Mouse (Mus musculus): ENCODE results near the gene Cabs1. TPM values are rescaled to one million over a fixed set of nuclear protein-coding genes. Genes with fewer than 3 reads are reported as not detected.

Cabs1 gene
- not detected in 2 replicates for polyA plus RNA-seq (2016; fragmentation: Nextera tagmentation; extraction: Ambion mirVana)

- no peaks in the 10 kb centered on the region for H3K27me3 ChIP-seq (ENCODE audit: low read depth, poor library complexity, severe bottlenecking)
- no peaks in the 10 kb centered on the region for H3K4me1 ChIP-seq
- no peaks in the 10 kb centered on the region for H3K9me3 ChIP-seq (replicated peaks)
- H3K27ac ChIP-seq = no peak within 1 kb of the TSS
- H3K36me3 ChIP-seq = no peaks in the 10 kb centered on the region
- no peak within 1 kb of the TSS for H3K4me3 ChIP-seq
- DNase-seq (ENCODE audit: low spot score) = no peak
- WGBS = 86% methylated on average over 3 of the region's 3 CpGs
These were observed at the start of gene Cabs1 for GRCm38 (mm10) chr5:87979139-87979538. TSS of gene Cabs1 (plus strand) at chr5:87979439.

- Histone ChIP-seq H3K27me3 (ENCODE audit: low read depth, poor library complexity, severe bottlenecking) (no peaks in the 10 kb centered on the region), H3K4me1 (no peaks in the 10 kb centered on the region), H3K36me3 (no peaks in the 10 kb centered on the region), H3K4me3 (no peak overlapping the region), H3K9me3 (replicated peaks) (no peaks in the 10 kb centered on the region), H3K27ac (no peak overlapping the region)
- WGBS = 59% methylated on average over 1 of the region's 1 CpGs
- no peak for DNase-seq (ENCODE audit: low spot score)
These were observed 47.6 kb upstream of the Cabs1 start for GRCm38 (mm10) chr5:87931603-87932002.

GRCm38 (mm10) chr5:87940752-87941151 lies 38.5 kb upstream of the Cabs1 start:
- WGBS = 53% methylated on average over 3 of the region's 3 CpGs
- DNase-seq (ENCODE audit: low spot score) = no peak
- no peak overlapping the region for H3K4me3 ChIP-seq
- H3K4me1 ChIP-seq = no peaks in the 10 kb centered on the region
- no peak overlapping the region for H3K27ac ChIP-seq
- H3K9me3 ChIP-seq (replicated peaks) = no peaks in the 10 kb centered on the region
- H3K36me3 ChIP-seq = no peaks in the 10 kb centered on the region
- H3K27me3 ChIP-seq (ENCODE audit: low read depth, poor library complexity, severe bottlenecking) = no peaks in the 10 kb centered on the region

GRCm38 (mm10) chr5:87942515-87942914 lies 36.7 kb upstream of the Cabs1 start:
- DNase-seq (ENCODE audit: low spot score) = no peak
- Histone ChIP-seq H3K27me3 (ENCODE audit: low read depth, poor library complexity, severe bottlenecking) (no peaks in the 10 kb centered on the region), H3K9me3 (replicated peaks) (no peaks in the 10 kb centered on the region), H3K4me3 (no peak overlapping the region), H3K4me1 (no peaks in the 10 kb centered on the region), H3K36me3 (no peaks in the 10 kb centered on the region), H3K27ac (no peak overlapping the region)

GRCm38 (mm10) chr5:87951836-87952235 lies 27.4 kb upstream of the Cabs1 start:
- H3K4me1 ChIP-seq = no peaks in the 10 kb centered on the region
- H3K27me3 ChIP-seq (ENCODE audit: low read depth, poor library complexity, severe bottlenecking) = no peaks in the 10 kb centered on the region
- H3K27ac ChIP-seq = no peak overlapping the region
- H3K4me3 ChIP-seq = no peak overlapping the region
- H3K9me3 ChIP-seq (replicated peaks) = no peaks in the 10 kb centered on the region
- H3K36me3 ChIP-seq = no peaks in the 10 kb centered on the region
- no peak for DNase-seq (ENCODE audit: low spot score)

GRCm38 (mm10) chr5:87969201-87969600 lies 10.0 kb upstream of the Cabs1 start, which contains the start of the genes 2310003L06Rik and Gm28434:
TSS of gene 2310003L06Rik (plus strand) at chr5:87969459.
TSS of gene Gm28434 (plus strand) at chr5:87969517.
- DNase-seq (ENCODE audit: low spot score) = no peak
- H3K27ac ChIP-seq = no peak within 1 kb of the TSS
- no peaks in the 10 kb centered on the region for H3K27me3 ChIP-seq (ENCODE audit: low read depth, poor library complexity, severe bottlenecking)
- WGBS = 75% methylated on average over 2 of the region's 2 CpGs
- H3K9me3 ChIP-seq (replicated peaks) = no peaks in the 10 kb centered on the region
- no peaks in the 10 kb centered on the region for H3K4me1 ChIP-seq
- H3K36me3 ChIP-seq = no peaks in the 10 kb centered on the region
- no peak within 1 kb of the TSS for H3K4me3 ChIP-seq

- no peaks in the 10 kb centered on the region for H3K27me3 ChIP-seq (ENCODE audit: low read depth, poor library complexity, severe bottlenecking)
- no peak for DNase-seq (ENCODE audit: low spot score)
These were observed 3.4 kb downstream of the Cabs1 start for GRCm38 (mm10) chr5:87982468-87983214.

GRCm38 (mm10) chr5:88002249-88002648 lies 23.0 kb downstream of the Cabs1 start, which contains the start of gene Smr3a:
TSS of gene Smr3a (plus strand) at chr5:88002549.
- no peak within 1 kb of the TSS for H3K27ac ChIP-seq
- WGBS = 91% methylated on average over 3 of the region's 3 CpGs
- H3K9me3 ChIP-seq (replicated peaks) = no peaks in the 10 kb centered on the region
- no peak for DNase-seq (ENCODE audit: low spot score)
- H3K27me3 ChIP-seq (ENCODE audit: low read depth, poor library complexity, severe bottlenecking) = no peaks in the 10 kb centered on the region
- H3K36me3 ChIP-seq = no peaks in the 10 kb centered on the region
- no peak within 1 kb of the TSS for H3K4me3 ChIP-seq
- no peaks in the 10 kb centered on the region for H3K4me1 ChIP-seq

More at GRCm38 (mm10) chr5:87982468-87983214, 3.4 kb downstream of the Cabs1 start:
- no peaks in the 10 kb centered on the region for H3K4me1 ChIP-seq
- no peaks in the 10 kb centered on the region for H3K36me3 ChIP-seq
- WGBS = 66% methylated on average over 3 of the region's 3 CpGs
- no peaks in the 10 kb centered on the region for H3K9me3 ChIP-seq (replicated peaks)
- H3K27ac ChIP-seq = no peak overlapping the region
- no peak overlapping the region for H3K4me3 ChIP-seq

GRCm38 (mm10) chr5:88005241-88005640 lies 26.0 kb downstream of the Cabs1 start:
- Histone ChIP-seq H3K27me3 (ENCODE audit: low read depth, poor library complexity, severe bottlenecking) (no peaks in the 10 kb centered on the region), H3K27ac (no peak overlapping the region), H3K9me3 (replicated peaks) (no peaks in the 10 kb centered on the region), H3K4me1 (no peaks in the 10 kb centered on the region), H3K36me3 (no peaks in the 10 kb centered on the region), H3K4me3 (no peak overlapping the region)
- no peak for DNase-seq (ENCODE audit: low spot score)

Other genes starting within 250 kb of the Cabs1 start
- gene Csn1s2a, start 204.9 kb upstream of the Cabs1 start, polyA plus RNA-seq (2016; fragmentation: Nextera tagmentation; extraction: Ambion mirVana) = not detected in 2 replicates
- gene Csn1s2b, start 171.4 kb upstream of the Cabs1 start, polyA plus RNA-seq (2016; fragmentation: Nextera tagmentation; extraction: Ambion mirVana) = not detected in 2 replicates
- gene Prr27, start 153.8 kb upstream of the Cabs1 start, polyA plus RNA-seq (2016; fragmentation: Nextera tagmentation; extraction: Ambion mirVana) = not detected in 2 replicates
- gene Odam, start 94.4 kb upstream of the Cabs1 start, polyA plus RNA-seq (2016; fragmentation: Nextera tagmentation; extraction: Ambion mirVana) = not detected in 2 replicates
- gene Csn3, start 53.9 kb upstream of the Cabs1 start, polyA plus RNA-seq (2016; fragmentation: Nextera tagmentation; extraction: Ambion mirVana) = 0.15 and 0.40 TPM in 2 replicates
- gene 2310003L06Rik, start 10.0 kb upstream of the Cabs1 start, polyA plus RNA-seq (2016; fragmentation: Nextera tagmentation; extraction: Ambion mirVana) = not detected in 2 replicates
- not detected in 2 replicates for gene Gm28434, start 9.9 kb upstream of the Cabs1 start, polyA plus RNA-seq (2016; fragmentation: Nextera tagmentation; extraction: Ambion mirVana)
- gene Smr3a, start 23.1 kb downstream of the Cabs1 start, polyA plus RNA-seq (2016; fragmentation: Nextera tagmentation; extraction: Ambion mirVana) = not detected in 2 replicates
- not detected in 2 replicates for gene Smr2, start 107.1 kb downstream of the Cabs1 start, polyA plus RNA-seq (2016; fragmentation: Nextera tagmentation; extraction: Ambion mirVana)
- not detected in 2 replicates for gene Gm11116, start 132.1 kb downstream of the Cabs1 start, polyA plus RNA-seq (2016; fragmentation: Nextera tagmentation; extraction: Ambion mirVana)
- gene Gm11115, start 174.7 kb downstream of the Cabs1 start, polyA plus RNA-seq (2016; fragmentation: Nextera tagmentation; extraction: Ambion mirVana) = not detected in 2 replicates

All from limb, embryonic 10.5 days (tissue).